Mouse (Mus musculus): ENCODE data around the gene Nrap. TPM values are rescaled to one million over a fixed set of nuclear protein-coding genes. Genes with fewer than 3 reads are reported as not detected.
"Not testable (repeated sequence)": the region's sequence is repeated elsewhere in the genome, so short reads cannot be mapped to it uniquely, and the experiment has no call there.

Nrap gene
- total RNA-seq, 2 experiments from 2014 or later: 0.18 to 0.30 TPM

DNA sequence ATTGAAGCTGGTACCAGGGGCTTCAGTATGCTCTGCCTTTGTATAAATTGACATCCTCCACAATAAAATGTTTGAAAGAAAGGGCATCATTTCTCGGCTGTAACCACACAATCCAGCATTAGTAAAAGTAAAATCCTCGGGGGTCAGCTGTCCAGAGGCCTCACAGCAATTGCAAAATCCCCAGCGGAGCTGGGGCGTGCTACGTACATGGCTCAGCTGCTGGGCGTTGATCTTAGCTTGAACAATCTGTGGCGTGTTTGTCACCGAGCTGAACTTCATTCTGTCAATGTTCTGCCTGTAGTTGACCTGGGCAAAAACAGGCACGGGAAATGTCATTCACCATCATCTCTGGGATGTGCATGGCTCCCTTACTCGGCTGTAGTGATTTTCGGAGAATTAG is 23.7 kb downstream of the Nrap start:
- no peak for DNase-seq (ENCODE audit: low spot score in 2 of 2)

DNA sequence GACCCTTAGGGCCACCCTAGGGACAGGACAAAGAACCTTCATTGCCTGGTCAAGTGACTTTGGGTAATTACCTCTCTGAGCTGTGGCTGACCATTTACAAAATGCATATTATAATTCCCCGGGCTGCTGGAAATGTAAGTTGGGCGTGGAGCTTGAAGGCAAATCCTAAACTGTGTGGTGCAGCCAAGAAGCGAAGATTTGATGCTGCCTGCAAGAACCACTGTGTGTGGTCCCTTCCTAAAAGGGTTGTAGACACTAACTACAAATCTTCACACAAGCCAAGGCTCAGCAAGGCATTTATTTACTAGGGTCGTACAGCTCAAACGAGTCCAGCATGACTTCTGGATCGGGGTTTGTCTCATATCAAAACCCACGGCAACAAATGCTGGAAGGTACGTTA is 25.3 kb downstream of the Nrap start:
- no peak for DNase-seq (ENCODE audit: low spot score in 2 of 2)

DNA sequence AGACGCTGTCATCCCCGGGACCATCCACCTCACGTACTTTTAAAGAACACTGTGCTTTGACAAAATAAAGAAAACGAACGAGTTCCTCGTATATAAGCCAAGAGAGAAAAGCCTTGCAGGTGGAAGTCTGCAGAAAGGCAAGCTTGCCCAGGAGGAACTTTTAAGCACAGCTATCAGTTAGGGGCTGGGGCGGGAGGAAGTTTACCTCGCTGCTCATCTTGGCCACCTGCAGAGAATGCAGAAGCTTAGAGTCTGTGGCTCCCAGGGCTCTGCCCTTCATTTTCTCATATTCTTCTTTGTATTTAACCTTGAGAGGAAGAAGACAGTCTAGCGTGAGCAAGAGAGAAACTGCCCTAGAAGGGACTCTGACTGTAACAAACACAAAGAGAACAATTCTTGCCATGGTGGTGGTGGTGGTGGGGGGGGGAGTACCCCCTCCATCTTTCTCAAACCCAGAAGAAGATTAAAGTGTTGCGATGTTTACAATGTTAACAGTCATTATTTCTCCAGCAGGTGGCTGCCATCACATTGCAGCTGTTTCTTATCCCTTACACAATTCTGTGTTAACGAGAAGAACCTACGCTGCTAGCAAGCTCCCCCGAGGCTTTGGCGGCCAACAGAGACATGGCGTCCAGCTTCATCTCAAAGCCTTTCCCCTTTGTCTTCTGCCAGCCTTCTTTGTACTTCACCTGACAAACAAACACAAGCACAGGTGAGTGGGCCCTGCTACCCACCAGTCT is 25.9 kb downstream of the Nrap start:
- no peak for DNase-seq (ENCODE audit: low spot score in 2 of 2)

DNA sequence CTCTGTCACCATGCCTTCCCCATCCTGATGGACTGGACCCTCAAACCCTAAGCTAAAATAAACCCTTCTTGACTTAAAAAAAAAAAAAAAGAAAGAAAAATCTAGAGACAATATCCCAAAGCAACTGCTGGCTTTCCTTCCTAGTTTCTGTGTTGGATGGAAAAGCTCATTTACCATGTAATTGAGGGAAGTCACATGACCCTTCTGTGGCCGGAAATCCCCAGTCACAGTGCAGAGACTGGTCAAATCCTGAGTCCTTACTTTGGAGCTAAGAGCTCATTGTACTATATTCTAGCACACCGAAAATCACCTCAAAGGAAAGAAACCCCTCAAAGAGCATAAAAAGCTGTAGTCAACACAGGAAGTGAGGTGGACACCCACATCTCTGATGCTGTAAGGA is 30.9 kb downstream of the Nrap start:
- no peak for DNase-seq (ENCODE audit: low spot score in 2 of 2)

DNA sequence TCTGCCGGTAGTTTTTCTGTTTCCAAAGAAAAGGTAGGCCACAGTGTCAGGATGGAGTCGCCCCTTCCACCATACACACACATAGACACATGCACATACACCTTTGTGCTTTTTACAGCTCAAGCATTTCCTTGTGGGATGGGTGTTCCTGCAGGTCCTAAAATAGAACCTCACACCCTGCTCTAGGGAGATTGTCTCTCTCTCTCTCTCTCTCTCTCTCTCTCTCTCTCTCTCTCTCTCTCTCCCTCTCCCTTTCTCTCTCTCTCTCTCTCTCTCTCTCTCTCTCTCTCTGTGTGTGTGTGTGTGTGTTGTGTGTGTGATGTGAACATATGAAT is 32.5 kb downstream of the Nrap start:
- not testable (repeated sequence) for DNase-seq (ENCODE audit: low spot score in 2 of 2)

DNA sequence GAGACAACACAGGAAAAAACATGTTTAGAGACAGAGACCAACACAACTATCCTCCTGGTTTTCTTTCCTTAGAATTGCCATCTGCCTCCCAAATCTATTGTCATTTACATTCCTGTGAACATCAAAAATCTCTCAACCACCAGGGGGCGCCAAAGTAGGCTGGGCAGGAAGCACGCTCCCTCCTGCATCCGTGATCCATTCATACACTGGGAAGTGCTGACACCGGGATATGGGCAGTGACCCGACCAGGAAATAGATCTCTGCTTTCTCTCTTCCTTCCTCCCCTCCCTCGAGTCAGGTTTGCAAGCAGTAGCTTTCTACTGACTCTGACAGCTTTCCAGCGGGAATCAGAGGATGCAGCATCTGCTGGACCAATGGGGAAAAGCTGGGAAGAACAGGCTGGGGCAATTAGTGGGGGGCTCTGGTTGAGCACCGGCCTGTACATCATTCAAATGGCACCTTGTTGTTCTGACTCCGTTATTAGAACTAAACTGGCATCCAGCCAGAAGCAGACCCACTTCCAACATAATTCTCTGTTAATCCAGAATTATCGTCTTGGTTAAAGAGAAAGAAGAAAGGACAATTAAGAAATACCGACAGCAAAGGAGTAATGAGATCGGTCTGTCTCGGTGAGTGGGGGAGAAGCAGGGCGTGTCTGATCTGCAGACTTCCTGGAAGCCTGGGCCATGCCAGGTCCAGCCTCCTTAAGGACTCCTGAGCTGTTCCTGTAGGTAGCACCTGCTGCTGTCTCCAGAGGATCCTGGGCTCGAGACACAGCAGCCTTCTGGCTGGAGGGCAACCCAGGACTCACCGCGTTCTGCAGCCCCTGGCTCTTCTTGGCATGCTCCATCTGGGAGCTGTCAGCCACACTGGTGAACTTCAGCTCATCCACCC is 33.1 kb downstream of the Nrap start:
- peak; percentile 65 to 73 for DNase-seq (ENCODE audit: low spot score in 2 of 2)

DNA sequence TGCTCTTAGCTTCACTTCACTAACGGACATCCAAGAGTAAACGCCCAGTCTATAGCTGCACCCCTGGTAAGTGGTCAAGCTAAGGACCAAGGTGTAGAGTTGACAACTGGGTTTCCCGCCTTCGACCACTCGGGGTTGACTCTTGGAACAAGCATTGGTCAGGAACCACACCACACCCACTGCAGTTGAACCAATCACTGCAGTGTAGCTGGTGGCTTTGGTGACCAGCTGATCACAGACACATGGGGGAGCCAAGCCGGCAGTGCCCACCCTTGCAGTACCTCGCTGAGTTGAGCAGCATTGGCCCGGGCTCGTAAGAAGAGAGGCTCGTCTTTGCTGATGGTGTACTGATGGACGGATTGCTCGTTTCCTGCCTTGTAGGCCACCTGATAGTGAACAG is 34.6 kb downstream of the Nrap start:
- DNase-seq (ENCODE audit: low spot score in 2 of 2): no peak

DNA sequence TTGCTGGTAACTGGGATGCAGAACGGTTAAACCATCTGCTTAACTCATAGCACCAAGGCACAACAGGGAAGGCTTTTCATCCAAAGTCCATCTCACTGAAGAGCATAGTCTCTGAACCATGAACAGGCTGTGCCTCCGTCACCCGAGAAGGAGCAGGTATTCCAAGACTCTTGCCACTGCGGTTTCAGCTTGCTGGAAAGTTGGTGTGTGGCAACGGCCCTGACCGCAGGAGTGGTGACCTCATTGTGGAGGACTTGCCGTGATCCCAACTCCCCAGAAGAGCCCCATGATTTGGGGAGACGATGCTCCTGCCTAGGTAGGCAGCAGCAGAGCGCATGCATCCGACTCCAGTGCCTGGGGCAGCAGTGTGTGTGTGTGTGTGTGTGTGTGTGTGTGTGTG is 36.1 kb downstream of the Nrap start:
- no peak for DNase-seq (ENCODE audit: low spot score in 2 of 2)

DNA sequence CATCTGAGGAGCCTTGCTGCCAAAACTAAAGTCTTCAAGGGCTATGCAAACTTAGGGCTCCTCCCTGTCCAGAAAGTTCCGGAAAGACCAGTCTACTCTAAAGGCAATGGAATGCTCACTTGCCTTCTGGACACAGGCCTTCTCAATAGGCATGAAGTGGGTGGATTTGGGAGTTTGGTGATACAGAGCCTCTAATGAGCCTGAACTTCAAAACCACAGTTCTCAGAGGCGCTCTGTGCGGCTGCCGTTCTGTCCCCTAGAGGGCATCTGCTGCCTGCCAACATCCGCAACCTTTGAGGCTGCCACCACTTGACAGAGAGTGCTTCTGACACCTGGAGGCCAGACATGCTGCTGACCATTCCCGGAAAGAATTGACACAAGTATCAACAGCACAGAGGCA is 40.5 kb downstream of the Nrap start:
- DNase-seq (ENCODE audit: low spot score in 2 of 2): no peak

DNA sequence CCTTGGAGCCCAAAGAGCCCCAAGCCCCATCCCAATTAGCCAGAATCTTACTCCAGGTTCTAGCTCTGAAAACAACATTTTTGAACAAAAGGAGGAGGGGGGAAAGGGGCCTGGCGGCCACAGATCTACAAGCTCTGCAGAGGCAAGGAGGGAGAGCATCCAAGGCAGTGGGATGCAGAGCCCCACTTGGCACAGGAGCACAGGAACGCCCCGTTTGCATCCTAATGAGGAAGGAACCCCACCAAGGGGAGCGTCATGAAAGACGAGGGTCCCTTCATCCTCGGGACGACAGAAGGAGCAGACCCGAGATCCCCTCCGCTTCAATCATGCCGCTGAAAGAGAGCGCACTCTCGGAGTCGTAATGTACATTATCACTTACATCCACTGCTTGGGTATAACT is 43.1 kb downstream of the Nrap start:
- no peak for DNase-seq (ENCODE audit: low spot score in 2 of 2)

DNA sequence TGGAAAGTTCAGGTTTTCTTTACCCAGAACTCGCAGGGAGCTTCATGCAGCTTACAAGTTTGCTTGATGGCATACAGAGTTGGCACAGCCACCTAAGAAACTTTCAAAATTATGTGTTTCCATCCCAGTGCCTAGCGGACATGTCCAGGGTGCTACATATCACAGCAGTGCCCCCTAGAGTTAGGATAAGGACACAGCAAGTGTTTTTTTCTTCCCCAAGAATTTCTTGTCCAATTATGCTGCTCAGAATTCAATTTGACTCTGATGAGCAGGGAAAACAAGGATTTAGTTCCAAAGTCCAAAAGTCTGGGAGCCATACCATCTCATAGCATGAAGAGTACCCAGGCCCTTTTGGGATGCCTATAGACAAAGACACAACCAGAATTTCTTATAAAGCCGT is 43.8 kb downstream of the Nrap start:
- DNase-seq (ENCODE audit: low spot score in 2 of 2): no peak

DNA sequence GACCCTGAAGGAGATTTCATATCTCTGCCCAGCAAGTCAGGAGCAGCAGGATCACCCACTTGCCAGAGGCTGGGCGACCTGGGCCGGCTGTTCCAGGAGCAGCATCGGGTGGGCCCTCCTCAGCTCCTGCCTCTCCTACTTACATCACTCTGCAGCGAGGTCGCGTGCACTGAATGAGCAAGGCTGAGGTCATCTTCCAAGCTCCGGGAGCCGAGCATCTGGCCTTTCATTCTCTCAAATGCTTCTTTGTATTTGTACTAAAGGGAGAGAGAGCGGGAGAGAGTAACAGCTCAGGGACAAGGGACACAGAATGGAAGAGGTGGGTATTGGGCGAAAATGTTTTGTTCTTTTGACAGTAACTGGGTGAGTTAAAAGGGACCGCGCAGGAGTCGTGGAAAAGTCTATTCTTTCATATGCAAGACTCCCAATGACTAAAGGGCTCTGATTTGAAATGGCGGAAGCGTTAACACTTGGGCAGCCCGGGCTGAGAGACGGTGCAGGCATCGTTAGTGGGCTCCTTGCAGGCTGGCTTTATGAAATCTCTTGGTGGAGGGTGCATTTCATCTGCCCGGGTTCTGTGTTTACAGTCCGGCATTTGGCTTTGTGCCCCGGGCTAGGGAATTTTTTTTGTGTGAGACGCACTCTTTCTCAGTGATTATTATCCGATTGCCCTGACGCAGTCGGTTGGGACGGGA is 45.8 kb downstream of the Nrap start:
- DNase-seq (ENCODE audit: low spot score in 2 of 2): no peak

DNA sequence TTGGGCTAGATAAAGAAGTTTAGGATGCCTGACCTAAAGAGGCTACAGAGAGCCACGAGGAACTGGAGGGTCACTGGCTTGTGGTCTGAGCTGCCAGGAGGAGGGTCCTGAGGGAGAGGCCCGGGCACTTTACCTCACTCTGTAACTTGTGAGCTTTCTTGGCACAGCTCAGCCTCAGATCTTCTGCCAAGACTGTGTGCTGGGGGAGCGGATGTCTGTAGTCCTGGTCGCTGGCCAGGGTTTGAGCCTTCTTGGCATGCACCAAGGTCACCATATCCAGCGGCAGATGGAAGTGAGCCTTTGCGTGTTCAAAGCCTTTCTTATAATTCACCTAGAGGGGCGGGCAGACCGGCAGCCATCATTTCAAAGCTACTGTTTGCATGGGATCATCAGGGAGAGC is 47.8 kb downstream of the Nrap start:
- DNase-seq (ENCODE audit: low spot score in 2 of 2): peak in 1 of 2 experiments; percentile 57

DNA sequence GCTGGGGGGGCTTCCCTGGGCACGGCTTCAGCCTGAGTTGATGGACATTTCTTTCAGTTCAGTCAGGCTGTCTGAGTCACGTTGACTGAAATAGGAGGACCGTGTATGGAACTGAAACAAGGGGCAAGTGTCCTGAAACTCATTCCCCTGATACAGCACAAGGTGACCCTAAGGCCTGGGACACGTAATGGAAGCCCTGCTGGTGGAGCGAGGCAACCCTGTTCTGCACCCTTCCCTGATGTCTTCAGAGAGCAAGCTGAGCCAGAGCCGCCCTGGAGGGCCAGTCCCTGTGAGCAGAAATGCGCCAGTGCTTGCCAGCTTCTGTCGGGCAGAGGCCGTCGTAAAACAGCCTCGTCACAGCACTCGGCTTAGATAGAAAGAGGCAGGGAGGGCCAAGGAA is 53.0 kb downstream of the Nrap start:
- no peak for DNase-seq (ENCODE audit: low spot score in 2 of 2)

DNA sequence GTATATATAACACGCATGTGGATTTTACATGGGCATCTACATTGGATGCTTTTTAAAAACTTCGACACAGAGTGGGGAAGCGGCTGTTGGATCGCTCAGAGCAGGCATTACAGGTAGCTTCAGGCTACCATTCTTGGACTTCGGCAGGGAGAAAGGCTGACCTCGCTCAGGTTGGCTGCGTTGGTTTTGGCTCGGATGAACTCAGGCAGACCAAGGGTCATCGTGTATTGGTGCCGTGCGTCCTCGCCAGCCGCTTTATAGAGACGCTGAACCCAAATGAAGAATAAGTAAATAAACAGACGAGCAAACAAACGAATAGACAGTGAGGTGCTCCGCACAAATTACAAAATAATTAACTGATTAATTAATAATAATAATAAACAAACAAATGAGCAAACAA is 53.5 kb downstream of the Nrap start:
- no peak for DNase-seq (ENCODE audit: low spot score in 2 of 2)

DNA sequence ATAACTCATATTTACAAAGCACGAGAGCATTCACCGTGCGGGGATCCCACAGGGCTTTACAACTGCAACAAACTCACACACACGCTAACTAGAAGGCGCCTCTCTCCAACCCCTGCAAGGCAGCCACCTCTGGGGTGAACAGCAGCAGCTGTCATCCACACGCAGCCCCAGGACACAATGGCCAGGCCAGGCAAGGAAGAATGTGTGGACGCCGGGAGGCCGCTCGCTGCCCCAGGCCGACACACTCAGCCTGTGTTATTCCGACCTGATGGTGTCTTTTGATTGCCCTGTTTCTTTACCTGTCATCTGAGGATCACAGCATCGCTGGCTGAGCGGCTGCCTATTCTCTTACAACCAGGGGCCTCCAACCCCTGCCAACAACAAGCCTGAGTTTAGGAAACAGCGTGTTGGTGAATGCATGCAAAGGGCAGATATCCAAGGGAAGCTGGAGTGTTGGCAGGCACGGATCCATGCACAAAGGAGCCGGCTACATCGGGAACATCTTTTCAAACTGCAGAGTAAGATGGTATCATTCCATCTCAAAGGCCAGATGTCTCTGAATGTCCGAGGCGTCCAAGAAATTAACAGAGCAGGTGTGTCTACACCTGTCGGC is 63.5 kb downstream of the Nrap start:
- DNase-seq (ENCODE audit: low spot score in 2 of 2): no peak

DNA sequence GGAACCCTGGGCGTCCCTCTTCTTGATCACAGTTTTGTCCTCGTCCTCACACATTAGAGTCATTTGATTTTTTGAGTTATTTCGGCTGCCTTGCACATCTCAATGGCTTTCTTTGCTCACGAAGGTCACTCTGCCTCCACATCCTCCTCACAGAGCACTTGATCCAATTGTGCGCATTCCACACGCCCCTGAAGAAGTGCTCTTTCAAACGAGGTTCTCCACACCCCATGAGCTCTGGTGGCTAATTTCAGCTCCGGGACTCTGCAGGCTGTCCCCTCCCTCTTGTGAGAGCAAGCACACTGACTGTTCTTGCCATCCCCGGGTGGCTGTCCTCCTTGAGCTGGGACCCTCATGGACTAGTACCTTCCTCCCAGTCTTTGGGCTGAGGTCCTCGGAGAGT is 64.2 kb downstream of the Nrap start:
- DNase-seq (ENCODE audit: low spot score in 2 of 2): no peak

DNA sequence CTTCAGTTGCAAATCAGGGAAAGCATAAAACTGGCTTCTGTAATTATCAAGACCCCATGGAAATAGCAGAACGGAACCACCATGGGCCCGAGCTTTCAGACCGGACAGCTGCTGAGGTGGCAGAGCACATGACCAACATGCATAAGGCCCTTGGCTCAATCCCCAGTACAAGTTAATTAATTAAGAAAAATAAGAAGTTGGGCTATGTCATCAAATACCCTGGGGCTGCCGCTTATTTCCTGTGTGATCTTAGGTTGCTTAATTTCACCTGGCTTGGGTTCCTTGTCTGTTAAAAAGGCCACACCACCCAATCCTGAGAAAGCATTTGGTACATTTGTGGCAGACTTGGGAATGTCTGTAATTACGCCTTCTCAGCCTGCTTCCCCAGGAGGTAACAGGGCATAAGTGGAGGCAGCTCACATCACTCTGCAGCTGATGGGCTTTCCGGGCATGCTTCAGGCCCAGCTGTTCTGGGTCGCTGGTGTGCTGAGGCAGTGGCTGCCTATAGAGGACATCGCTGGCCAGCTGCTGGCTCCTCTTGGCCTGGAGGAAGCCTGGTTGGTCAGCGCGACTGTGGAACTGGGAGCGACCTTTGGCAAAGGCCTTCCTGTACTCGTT is 68.4 kb downstream of the Nrap start:
- DNase-seq (ENCODE audit: low spot score in 2 of 2): no peak

DNA sequence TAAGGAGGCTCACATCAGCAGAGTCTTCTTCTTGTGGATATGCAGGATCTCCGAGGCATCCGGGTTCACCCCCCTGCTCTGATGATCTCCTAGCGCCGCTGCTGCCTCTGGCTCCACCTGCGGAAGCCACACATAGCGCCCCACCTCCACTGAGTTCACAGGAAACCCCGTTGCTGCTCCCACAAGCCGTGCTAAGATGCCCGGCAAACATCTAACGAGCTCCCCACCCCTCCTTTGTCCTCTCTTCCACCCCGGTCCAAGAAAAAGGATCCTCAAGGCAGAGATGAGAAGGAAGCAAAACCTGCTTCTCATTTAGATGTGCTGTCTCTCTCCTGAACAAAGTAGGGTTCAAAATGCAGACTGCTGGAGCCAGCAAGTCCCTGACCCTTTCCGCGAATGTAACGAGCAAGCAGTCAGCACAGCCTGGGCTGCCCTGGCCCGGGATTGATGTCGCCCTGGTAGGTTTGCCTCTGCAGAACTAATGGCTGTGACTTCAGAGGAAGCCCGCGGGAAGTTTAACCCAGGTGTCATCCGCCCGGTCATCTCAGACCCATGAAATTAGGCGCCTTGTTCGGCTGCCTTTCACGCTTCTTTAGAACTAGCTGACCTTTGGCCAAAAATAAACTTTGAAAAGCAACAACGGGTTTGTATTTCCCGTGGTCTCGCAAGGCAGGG is 69.5 kb downstream of the Nrap start:
- DNase-seq (ENCODE audit: low spot score in 2 of 2): no peak

DNA sequence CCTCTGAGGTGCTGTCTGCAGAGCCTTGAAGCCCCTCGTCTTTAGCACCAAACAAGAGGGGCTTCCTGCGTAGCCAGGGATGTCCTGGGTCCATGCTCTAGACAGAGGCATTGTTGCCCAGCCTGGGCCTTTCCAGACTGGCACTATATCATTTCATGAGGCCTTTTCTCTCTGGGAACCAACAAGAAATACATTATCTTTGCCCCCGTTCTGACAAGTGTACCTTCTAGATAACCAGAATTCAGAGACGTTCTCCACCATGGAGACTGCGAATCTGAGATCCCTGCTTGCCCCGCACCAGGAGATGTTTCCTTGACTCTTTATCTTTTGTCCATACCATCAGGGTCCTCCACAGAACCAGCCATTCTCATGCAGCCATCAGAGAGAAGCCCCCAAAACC is 70.2 kb downstream of the Nrap start:
- no peak for DNase-seq (ENCODE audit: low spot score in 2 of 2)

DNA sequence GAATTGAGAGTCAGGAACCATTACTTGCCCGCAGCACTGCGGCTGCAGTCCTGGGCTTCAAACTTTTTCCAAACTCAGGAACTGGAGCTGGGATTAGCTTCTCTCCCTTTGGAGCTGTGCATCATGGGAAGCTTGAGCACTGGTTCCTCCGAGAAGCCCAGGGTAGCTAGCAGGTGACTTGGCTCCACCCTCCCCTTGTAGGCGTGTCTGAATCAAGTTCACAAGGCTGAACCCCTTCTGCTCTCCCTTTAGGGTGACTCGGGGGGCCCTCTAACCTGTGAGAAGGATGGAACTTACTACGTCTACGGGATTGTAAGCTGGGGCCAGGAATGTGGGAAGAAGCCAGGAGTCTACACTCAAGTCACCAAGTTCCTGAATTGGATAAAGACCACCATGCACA is 70.6 kb downstream of the Nrap start:
- no peak for DNase-seq (ENCODE audit: low spot score in 2 of 2)

Data from layer of hippocampus, postnatal 10 days (tissue).